7 mouse cellular contexts compared by ENCODE assay signal in the genomic region with DNA sequence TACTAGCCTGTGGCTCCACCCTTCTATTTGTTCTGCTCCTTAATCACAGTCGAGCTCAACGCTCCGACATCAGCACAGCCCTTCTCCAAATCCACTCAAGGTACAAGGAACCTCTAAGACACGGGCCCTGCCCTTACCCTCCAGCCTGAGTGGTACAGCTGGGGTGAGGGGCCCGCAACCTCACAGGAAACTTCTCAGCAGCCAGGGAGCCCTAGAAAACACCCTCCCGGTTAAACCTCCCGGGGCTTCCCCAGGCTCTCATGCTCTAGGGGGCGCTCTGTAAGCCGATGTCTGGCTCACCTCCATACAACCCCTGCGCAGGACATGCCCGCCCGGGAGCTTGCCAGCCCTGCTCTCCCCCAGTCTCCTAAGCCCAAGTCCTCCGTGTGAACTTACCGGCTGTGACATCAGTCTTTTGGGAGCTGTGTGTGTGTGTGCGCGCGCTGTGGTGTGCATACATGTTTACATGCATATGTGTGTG. TPM values are rescaled to one million over a fixed set of nuclear protein-coding genes. Genes with fewer than 3 reads are reported as not detected.
DNase-seq lines count a peak whose midpoint lies in the region; ATAC-seq lines count a peak whose summit lies in the region.

No protein-coding gene starts in this region.

- no peak overlapping the region for H3K4me2 ChIP-seq in liver, embryonic 11.5 days
- no peak overlapping the region for H3K4me2 ChIP-seq in hindbrain, embryonic 16.5 days (ENCODE audit: low read length)
- peak overlapping the region; percentile 11; the same call in 1 of the 2 replicates for H3K4me2 ChIP-seq in neural tube, embryonic 15.5 days

- H3K9ac ChIP-seq in liver, embryonic 11.5 days (ENCODE audit: low read depth, low read length): no peak overlapping the region
- H3K9ac ChIP-seq in hindbrain, embryonic 16.5 days (ENCODE audit: low read depth, low read length): no peak overlapping the region
- no peak overlapping the region for H3K9ac ChIP-seq in neural tube, embryonic 15.5 days (replicated peaks)

- no peaks in the 10 kb centered on the region for H3K36me3 ChIP-seq in liver, embryonic 11.5 days (ENCODE audit: control insufficient read depth, insufficient read depth, low read length)
- H3K36me3 ChIP-seq in hindbrain, embryonic 16.5 days (ENCODE audit: control insufficient read depth, insufficient read depth, low read length): no peaks in the 10 kb centered on the region
- H3K36me3 ChIP-seq in neural tube, embryonic 15.5 days: peaks cover 8% of the 10 kb centered on the region; the same call in 1 of the 2 replicates

- no peak overlapping the region for H3K4me3 ChIP-seq in liver, embryonic 11.5 days (ENCODE audit: low read depth, low read length)
- H3K4me3 ChIP-seq in hindbrain, embryonic 16.5 days (ENCODE audit: low read length): no peak overlapping the region
- H3K4me3 ChIP-seq in neural tube, embryonic 15.5 days (replicated peaks): no peak overlapping the region

- 21% methylated on average over 17 of the region's 17 CpGs for WGBS in liver, embryonic 11.5 days
- WGBS in hindbrain, embryonic 16.5 days: 15% methylated on average over 17 of the region's 17 CpGs
- WGBS in neural tube, embryonic 15.5 days: 17% methylated on average over 17 of the region's 17 CpGs

- peaks cover 24% of the 10 kb centered on the region for H3K27me3 ChIP-seq in liver, embryonic 11.5 days (replicated peaks; ENCODE audit: control insufficient read depth, insufficient read depth, low read length)
- peaks cover 3% of the 10 kb centered on the region; the same call in 1 of the 2 replicates for H3K27me3 ChIP-seq in hindbrain, embryonic 16.5 days (replicated peaks; ENCODE audit: control insufficient read depth, insufficient read depth, low read length)
- H3K27me3 ChIP-seq in neural tube, embryonic 15.5 days (replicated peaks): peaks cover 18% of the 10 kb centered on the region

- H3K4me1 ChIP-seq in liver, embryonic 11.5 days (replicated peaks; ENCODE audit: control insufficient read depth, insufficient read depth, low read length): no peaks in the 10 kb centered on the region
- H3K4me1 ChIP-seq in hindbrain, embryonic 16.5 days (ENCODE audit: control insufficient read depth, insufficient read depth, low read depth, low read length): peaks cover 12% of the 10 kb centered on the region
- peaks cover 22% of the 10 kb centered on the region for H3K4me1 ChIP-seq in neural tube, embryonic 15.5 days

- H3K27ac ChIP-seq in liver, embryonic 11.5 days (ENCODE audit: low read depth, low read length): no peak overlapping the region
- no peak overlapping the region for H3K27ac ChIP-seq in hindbrain, embryonic 16.5 days (ENCODE audit: low read depth, low read length)
- no peak overlapping the region for H3K27ac ChIP-seq in neural tube, embryonic 15.5 days (replicated peaks)

- ATAC-seq in liver, embryonic 11.5 days (replicated peaks; ENCODE audit: low FRiP score): no peak
- peak; percentile 7; the same call in 1 of the 2 replicates for ATAC-seq in hindbrain, embryonic 16.5 days
- no peak for ATAC-seq in neural tube, embryonic 15.5 days (ENCODE audit: low FRiP score)

- no peaks in the 10 kb centered on the region for H3K9me3 ChIP-seq in liver, embryonic 11.5 days (ENCODE audit: control insufficient read depth, low read length)
- no peaks in the 10 kb centered on the region for H3K9me3 ChIP-seq in hindbrain, embryonic 16.5 days (ENCODE audit: control insufficient read depth, low read length)
- H3K9me3 ChIP-seq in neural tube, embryonic 15.5 days (replicated peaks): no peaks in the 10 kb centered on the region

- peak; percentile 10 for DNase-seq in liver
- no peak for DNase-seq in liver, embryonic 11.5 days (ENCODE audit: low spot score)
- peak; percentile 63 for DNase-seq in embryo, embryonic 10.5 days (ENCODE audit: low spot score)
- DNase-seq in urinary bladder, adult 18-20 months (ENCODE audit: low spot score in 2 of 2): no peak
- DNase-seq in thymus, postnatal 25 days: no peak

RNA-seq across cellular contexts. Expression of gene Efcab6, which starts 9.6 kb away (rescaled TPM):
- polyA plus RNA-seq in liver, embryonic 11.5 days (2014; fragmentation: Nextera tagmentation; extraction: Ambion mirVana): not detected in 2 replicates
- 0.65 and 0.72 TPM in 2 replicates for polyA plus RNA-seq in hindbrain, embryonic 16.5 days (2015; fragmentation: Nextera tagmentation; extraction: Ambion mirVana)
- polyA plus RNA-seq in neural tube, embryonic 15.5 days (2015; fragmentation: Nextera tagmentation; extraction: Ambion mirVana): 0.82 TPM in 2 replicates

RNA-seq across cellular contexts. Expression of gene Sult4a1, which starts 30.8 kb away (rescaled TPM):
- polyA plus RNA-seq in liver, embryonic 11.5 days (2014; fragmentation: Nextera tagmentation; extraction: Ambion mirVana): 0.81 and 0.88 TPM in 2 replicates
- polyA plus RNA-seq in hindbrain, embryonic 16.5 days (2015; fragmentation: Nextera tagmentation; extraction: Ambion mirVana): 138 and 143 TPM in 2 replicates
- 130 and 150 TPM in 2 replicates for polyA plus RNA-seq in neural tube, embryonic 15.5 days (2015; fragmentation: Nextera tagmentation; extraction: Ambion mirVana)

RNA-seq across cellular contexts. Expression of gene Pnpla5, which starts 48.2 kb away (rescaled TPM):
- not detected in 2 replicates for polyA plus RNA-seq in liver, embryonic 11.5 days (2014; fragmentation: Nextera tagmentation; extraction: Ambion mirVana)
- polyA plus RNA-seq in hindbrain, embryonic 16.5 days (2015; fragmentation: Nextera tagmentation; extraction: Ambion mirVana): not detected in 2 replicates
- not detected in 2 replicates for polyA plus RNA-seq in neural tube, embryonic 15.5 days (2015; fragmentation: Nextera tagmentation; extraction: Ambion mirVana)

Comparison
In these comparisons a context has a peak if more than half of its experiments do, and no peak if none do; other contexts are left out.
1. DNase-seq: peak in liver (single experiment) and embryo, embryonic 10.5 days (single experiment); none in liver, embryonic 11.5 days (single experiment), urinary bladder, adult 18-20 months (0 of 2) and thymus, postnatal 25 days (single experiment).
2. RNA of gene Sult4a1, which starts 30.8 kb away (polyA plus RNA-seq): 130 to 150 TPM in neural tube, embryonic 15.5 days and 138 to 143 TPM in hindbrain, embryonic 16.5 days; 0.81 to 0.88 TPM in liver, embryonic 11.5 days; every median in the first group is over 10 times any median in the second.